Mouse (Mus musculus) v-Abl transformed pro-B cells (cell line): ENCODE data around the gene Fgr.

Experiments used
- in situ Hi-C, 2 experiments: fragments of 400-800 bp; cut with MboI; formaldehyde crosslinking; loops; one replicate each; pipeline ENCODE4 v1.15.1; 2025; ENCODE audit not compliant: unreplicated experiment in 2 of 2

Gene Fgr

DNA sequence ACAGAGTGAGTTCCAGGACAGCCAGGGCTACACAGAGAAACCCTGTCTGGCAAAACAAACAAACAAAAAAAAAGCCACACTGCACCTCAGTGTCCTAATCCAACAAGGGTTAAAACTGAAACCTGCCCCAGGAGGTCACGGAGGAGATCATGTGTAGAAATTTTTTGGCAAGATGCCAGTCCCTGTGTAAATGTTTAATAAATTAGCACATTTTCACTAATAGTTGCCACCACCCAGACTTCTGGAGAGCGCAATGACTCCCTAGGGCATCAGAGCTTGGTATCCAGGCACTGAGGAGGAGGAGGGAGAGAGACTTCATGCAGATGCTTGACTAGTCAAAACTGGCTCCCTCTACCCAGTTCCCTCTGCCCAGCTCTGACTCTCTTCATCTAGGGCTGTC, 5.3 kb downstream of the Fgr start:
- in situ Hi-C loops = no loop called here

DNA sequence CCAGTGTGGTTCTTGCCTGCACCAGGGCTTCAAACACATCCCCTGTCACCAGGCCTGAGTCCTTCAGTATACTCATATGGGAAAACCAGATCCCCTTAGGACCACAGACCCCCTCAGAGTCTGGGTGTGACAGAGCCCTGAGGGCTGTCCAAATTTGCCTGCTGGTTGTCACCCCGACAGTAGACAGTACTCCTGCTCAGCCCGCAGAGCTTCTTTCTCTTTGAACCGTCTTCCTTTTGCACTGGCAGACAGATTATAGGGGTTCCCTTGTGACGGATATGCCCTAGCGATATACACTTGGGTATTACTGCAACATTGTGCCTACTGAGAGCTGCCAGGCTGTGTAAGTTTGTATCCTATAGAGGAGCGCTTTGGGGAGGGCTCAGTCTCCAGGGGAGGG, 7.7 kb downstream of the Fgr start:
- in situ Hi-C loops = no loop called here

DNA sequence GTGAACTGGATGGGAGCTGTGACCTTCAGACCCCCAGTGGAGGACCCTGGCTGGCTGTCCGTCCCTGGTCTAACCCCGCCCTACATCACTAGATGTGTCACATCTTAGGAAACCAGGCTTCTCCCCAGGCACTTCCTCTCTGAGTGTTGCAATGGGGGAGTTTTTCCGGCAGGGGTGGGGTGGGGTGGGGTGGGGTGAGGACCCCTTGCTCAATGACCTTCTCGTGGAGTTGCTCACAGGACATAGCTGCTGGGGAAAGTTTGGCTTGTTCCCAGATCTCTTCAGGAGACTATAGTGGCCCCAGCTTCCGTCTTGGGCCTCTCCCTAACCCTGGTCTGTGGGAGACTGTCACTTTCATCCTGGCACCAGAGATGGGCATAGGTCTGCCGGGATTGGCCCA, 9.1 kb downstream of the Fgr start:
- in situ Hi-C loops = no loop called here

DNA sequence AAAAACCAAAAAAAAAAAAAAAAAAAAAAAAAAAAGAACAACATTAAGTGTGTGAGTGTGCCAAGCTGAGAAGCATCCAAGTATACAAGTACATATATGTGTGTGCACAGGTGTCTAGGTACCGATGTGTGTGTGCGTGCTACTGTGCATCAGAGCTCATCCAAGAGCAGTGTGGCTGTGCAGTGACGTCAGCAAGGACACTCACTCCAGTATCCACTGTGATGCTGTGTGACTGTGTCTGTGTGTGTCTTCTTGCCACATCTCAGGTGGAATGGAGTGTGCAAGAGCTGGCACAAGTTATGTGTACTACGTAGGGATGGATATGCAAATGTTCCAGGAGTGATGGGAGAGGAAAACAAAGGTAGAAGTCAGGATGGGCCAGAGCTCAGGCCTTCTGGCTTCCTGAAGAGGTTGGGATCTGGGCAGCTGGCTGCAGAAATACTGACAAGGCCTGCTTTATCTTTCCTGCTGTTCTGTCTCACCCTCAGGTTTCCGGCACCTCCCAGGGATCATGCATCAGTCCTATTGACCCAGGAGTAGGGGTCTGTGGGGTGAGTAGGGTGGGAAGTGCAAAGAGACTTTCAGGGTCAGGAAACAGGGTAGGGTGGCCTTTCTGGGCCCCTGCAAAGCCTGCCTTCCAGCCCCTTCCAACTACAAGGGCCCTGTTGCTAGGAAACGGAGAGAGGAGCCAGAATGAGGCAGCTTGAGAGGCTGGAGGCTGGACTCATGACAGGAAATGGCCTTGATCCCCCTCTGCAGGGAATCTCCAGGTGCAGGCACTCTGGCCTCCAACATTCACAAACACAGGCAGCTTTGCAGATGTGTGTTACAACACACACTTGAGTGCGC, 10.0 kb downstream of the Fgr start:
- in situ Hi-C loops = no loop called here

DNA sequence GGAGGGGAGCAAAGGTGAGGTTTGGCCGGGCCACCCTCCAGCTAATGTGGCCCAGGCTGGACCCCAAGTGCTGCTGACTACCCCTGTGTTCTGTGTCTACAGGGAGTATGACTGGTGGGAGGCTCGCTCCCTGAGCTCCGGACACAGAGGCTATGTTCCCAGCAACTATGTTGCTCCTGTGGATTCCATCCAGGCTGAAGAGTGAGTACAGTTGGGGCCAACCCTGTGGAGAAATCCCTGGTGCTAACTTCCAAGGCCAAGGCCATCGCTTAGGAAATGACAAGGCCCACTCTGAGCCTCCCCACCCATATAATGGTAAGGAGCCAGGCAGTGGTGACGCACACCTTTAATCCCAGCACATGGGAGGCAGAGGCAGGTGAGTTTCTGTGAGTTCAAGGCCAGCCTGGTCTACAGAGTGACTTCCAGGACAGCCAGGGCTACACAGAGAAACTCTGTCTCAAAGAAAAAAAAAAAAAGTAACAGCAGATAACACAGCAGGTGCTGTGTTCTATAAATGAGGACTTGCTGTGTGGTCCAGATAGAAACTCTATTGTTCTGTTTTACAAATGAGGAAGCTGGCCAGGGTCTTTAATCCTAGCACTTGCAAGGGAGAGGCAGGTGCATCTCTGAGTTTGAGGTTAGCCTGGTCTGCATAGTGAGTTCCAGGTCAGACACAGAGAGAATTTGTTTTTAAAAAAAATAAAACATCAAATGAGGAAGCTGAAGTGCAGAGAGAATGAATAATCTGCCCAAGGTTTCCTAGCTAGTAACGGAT, 14.9 kb downstream of the Fgr start:
- in situ Hi-C loops = no loop called here

DNA sequence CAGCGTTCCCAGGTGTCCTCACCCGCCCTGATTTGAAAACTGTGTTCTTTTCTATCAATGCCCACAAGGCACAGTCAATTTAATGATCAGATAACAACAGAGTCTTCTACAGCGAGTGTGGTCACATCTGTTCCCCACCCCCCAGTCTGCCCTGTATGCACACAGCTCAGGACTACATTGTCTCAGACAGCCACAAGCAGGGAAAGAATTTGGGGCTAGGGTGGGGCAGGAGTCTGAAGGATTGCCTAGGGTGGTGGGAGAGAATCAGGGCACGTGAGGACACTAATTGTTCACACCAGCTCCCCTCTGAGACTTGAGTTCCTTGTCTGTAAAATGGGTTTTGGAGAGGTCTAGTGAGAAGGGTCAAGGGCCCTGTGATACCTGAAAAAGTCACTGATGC, 19.7 kb downstream of the Fgr start:
- in situ Hi-C loops = loop anchor here in 1 of 2 experiments (5.0 kb wide), 1 partner anchor 41 kb away; no protein-coding TSS in a partner anchor

DNA sequence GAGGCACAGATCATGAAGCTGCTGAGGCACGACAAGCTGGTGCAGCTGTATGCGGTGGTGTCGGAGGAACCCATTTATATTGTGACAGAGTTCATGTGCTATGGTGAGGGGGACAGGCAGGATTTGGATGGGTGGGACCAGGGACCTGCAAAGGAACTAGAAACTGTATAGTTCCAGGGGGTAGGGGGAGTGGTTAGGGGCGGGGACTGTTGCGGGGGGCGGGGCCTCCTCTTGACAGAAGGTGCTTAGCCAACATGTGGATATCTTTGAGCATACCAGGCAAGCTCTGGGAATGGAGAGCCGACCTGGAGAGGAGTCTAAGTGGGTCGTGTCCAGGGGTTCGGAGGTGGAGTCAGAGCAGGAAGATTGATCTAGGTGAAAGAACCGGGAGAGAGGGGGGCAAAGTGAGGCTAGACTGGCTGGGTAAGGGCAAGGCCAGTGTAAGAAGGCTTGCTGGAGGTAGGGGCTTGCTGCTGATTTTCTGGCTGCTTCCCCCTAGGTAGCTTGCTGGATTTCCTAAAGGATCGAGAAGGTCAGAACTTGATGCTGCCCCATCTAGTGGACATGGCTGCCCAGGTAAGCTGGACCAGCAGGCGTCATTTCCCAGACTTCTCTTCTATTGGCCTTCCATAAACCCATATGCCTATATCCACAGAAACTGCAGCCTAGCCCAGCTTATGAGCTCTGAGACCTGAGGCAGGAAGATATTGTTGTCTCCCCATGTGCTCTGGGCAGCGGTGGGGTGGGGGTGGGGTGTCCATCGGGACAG, 23.8 kb downstream of the Fgr start:
- in situ Hi-C loops = no loop called here

DNA sequence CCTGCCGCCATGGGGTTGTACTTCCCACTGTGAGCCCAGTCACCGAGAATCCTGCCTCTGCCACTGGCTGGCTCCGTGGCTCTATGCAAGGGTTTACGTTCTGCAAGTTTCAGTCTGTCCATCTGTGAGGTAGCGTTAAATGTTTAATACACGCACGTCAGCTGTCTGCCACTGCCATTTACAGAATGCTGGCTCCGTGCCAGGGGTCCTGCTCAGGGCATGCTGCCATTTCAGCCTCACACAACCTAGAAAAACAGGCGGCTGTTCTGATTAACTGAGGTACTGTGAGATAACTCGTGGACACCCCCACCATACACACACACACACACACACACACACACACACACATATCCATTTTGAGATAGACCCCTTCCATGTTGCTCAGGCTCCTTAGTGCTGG, 29.0 kb downstream of the Fgr start:
- in situ Hi-C loops = loop anchor here in 1 of 2 experiments (5.0 kb wide), 1 partner anchor 56 kb away; no protein-coding TSS in a partner anchor

DNA sequence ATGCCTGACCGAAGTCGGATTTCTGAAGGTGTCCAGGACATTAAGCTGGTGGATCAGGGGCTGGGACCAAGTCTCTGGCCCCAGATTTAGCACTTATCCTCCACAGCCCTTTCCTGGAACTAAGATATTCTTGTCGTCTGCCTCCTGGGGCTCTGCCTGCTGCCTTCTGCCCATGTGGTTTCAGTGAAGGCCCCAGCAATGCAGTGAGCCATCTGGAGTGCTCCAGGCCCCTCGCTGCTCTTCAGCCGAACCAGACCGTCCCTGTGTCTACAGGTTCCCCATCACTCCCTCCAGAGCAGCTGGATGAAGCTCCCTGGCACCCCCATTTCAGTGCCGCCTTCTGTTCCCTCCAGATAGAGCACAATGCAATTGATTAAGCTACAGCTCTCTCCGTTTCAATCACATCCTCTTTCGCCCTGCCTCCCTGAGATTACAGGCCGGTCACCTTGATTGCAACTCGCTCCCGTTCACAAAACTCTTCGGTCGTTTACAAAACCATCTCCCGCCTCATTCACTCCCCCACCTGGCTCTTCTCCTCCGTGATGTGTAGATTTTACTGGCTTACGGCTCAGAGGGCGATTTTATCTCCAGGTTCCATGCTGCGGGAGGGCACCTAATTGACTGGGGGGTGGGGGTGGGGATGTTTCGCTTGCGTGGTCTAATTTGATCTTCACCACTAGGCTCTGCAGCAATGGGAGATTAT, 29.6 kb downstream of the Fgr start:
- in situ Hi-C loops = loop anchor here in 1 of 2 experiments (5.0 kb wide), 1 partner anchor 56 kb away; no protein-coding TSS in a partner anchor

DNA sequence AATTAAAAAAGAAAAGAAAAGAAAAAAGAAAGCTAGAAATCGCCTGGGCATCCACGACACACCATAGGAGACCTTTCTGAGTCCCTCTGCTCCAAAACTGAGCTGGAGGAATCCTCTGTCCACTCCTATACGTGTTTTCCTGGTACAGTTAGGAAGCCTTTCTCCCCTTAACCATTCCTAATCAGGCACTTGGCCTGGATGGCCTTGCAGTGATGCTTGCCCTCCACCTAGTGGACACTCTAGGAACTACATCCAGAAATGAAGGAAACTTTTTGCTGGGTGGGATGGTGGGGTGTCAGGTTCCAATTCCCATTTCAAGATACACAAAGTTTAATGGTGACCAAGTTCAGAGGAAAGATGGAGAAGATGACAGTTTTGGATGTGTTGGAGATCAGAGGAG, 31.3 kb downstream of the Fgr start:
- in situ Hi-C loops = loop anchor here (5.0 kb wide), 3 partner anchors 207 to 297 kb away; partner anchors contain the start of genes Cd164l2 (in 1 of the 2) and Gpr3 (in 1 of the 2)

DNA sequence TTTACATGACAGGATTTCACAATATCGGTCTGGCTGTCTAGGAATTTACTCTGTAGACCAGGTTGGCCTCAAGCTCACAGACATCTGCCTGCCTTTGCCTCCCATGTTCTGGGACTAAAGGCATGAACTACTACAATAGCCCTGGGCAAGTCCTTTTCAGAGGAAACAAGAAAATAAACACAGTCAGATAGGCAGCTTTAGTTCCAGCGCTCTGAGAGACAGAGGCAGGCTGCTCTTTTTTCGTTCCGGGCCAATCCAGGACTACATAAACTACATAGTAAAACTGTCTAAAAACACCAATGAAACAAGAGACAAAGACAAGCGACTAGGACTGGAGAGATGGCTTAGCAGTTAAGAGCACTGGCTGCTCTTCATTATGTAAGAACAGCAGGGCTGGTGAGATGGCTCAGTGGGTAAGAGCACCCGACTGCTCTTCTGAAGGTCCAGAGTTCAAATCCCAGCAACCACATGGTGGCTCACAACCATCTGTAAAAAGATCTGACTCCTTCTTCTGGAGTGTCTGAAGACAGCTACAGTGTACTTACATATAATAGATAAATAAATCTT, 32.1 kb downstream of the Fgr start:
- in situ Hi-C loops = loop anchor here (5.0 kb wide), 3 partner anchors 206 to 296 kb away; partner anchors contain the start of genes Cd164l2 (in 1 of the 2) and Gpr3 (in 1 of the 2)

DNA sequence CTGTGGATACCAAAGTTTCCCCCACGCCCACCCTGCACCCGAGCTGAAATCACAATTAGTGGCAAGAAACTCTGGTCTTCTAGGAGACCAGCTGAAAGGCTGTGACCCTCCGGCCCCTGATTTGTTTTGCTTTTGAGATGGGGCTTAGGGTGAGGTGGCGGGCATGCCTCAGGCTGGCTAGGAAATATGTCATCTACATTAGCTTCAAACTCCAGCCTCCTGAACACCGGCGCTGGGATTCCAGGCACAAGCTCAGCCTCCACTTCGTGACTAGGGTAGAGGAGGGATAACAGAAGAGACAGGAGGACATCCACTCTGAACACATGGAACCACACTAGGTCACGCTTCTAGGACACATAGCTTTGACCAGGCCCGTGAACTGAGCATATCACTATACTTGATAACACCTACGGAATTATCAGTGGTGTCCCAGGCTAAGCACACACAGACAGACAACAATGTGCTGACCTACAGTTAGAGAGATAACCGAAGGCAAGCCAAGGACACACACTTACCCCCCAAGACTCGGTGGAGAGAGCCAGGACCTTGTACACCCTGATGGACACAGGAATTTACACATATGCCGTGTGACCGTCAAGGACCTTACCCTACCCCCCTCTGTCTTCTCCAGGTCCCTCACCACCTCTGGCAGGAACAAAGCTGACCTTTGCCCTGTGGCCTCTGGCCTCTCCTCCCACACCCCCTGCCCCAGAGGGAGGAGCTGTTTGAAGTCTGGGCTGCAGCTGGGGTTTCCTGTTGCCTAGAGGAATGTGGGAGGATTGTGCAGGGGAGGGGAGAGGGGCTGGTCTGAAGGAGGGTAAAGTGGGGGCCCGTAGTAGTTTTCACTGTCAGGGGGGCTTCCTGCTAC, 33.9 kb downstream of the Fgr start:
- in situ Hi-C loops = loop anchor here (5.0 kb wide), 3 partner anchors 205 to 295 kb away; partner anchors contain the start of genes Cd164l2 (in 1 of the 2) and Gpr3 (in 1 of the 2)

DNA sequence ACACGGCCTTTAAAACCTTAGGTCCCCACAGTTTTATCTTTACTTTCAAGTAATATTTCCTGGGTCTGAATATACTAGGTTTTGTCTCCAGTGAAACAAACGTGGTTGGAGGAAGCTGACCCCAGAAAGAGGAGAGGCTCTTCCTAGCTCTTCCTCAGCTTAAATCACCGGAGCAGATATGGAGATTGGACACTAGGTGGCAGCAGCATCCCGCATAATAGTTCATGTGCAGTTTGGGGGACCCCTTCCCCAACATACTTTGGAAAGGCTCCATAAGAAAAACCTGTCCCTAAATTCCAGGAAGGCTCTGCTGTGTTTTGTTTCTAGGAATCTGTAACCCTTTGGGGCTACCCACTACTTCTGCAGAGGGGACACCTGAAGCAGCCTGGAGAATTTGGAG, 35.2 kb downstream of the Fgr start:
- in situ Hi-C loops = loop anchor here (5.0 kb wide), 3 partner anchors 203 to 293 kb away; partner anchors contain the start of genes Cd164l2 (in 1 of the 2) and Gpr3 (in 1 of the 2)

DNA sequence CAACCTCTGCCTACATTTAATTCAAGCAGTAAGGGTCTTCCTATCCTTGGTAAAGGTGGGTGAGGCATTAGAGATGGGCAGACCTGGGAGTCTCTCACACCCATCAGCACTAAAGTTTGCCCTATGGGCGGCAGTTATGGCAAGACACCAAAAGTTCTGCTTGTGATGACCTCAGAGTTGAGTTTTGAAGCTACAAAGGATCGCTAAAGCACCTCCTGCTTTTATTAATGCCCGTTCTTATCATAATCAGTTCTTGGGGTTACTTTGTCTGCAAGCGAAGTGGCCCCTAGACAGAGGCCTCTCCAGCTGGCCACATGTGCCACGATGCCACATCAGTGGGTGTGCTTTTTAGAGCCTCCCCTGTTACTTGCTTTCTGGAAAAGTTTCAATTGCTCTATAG, 35.8 kb downstream of the Fgr start:
- in situ Hi-C loops = loop anchor here (5.0 to 10.0 kb wide), 7 partner anchors 48 to 293 kb away; partner anchors contain the start of genes Cd164l2 (in 1 of the 2) and Gpr3 (in 1 of the 2)

DNA sequence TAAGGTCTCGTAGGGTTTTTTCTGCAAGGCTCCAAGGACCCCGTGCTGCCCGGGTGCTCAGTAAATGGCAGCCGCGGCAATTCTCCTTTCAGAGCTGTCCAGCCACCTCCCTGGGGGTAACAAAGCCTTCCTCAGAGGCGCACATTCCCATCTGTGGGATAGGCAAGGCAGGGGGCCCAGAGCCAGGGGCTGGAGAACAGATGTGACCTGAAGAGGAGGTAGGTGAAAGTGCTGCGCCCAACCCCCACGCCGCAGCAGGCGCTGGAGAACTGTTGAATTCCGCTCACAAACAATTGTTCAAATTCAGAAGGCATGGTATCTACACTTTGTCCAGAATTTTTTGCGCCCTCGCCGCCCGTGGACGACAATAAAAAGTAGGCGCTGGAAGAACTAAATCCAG, 36.7 kb downstream of the Fgr start:
- in situ Hi-C loops = loop anchor here (5.0 to 10.0 kb wide), 4 partner anchors 47 to 184 kb away; no protein-coding TSS in a partner anchor

DNA sequence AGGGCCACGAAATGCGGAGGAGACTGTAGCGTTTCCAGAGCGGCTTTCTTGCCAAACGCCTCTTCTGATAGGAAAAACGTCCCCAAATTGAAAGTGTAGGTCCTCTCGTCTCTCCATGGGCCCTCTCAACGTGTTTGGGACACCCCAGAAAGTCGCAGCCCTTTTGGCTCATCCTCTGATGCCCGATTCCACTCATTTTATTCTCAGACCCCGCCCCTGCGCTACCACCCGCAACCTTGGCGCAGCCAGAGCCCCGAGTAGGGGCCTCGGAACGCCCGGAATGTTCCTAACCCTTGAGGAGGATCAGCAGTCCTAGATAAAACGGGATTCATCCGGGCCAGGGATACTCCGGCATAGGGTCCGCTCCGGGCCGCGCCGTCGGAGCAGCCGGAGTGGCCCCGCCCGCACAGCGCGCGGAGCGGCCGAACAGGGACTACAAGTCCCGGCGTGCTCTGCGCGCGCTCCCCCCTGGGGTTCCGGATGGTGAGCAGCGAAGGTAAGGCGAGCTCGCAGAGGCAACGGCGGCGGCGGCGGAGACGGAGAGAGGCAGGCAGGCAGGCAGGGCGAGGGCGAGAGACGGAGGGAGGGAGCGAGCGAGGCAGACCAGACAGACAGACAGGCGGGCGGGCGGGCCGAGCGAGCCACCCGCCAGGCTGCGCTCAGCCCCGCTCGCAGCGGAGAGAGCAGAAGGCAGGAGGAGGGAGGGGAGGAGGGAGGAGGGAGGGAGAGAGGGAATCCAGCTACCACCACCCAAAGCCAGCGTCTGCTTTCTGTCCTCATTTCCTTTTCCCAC, 37.3 kb downstream of the Fgr start, which contains the start of gene Ahdc1:
Gene Ahdc1 (plus strand): TSS at position 233 of the 793 bp plus-strand sequence.
- in situ Hi-C loops = loop anchor here (5.0 to 10.0 kb wide), 4 partner anchors 46 to 184 kb away; no protein-coding TSS in a partner anchor
